Comparison of ENCODE assay signal across 7 mouse cellular contexts in genomic region chr19:53087268-53088143, GRCm38 (mm10). TPM values are rescaled to one million over a fixed set of nuclear protein-coding genes. Genes with fewer than 3 reads are reported as not detected.
DNase-seq lines count a peak whose midpoint lies in the region; ATAC-seq and TF ChIP-seq lines count a peak whose summit lies in the region.

No protein-coding gene starts in this region.

- H3K4me1 ChIP-seq in MEL (ENCODE audit: control insufficient read depth in 1 of 2, insufficient read depth in 2 of 2, low read length in 2 of 2): peaks cover 9 to 15% of the 10 kb centered on the region in 2 experiments
- H3K4me1 ChIP-seq in cortical plate, adult 2 months (ENCODE audit: control insufficient read depth, insufficient read depth, low read length): no peaks in the 10 kb centered on the region
- peaks cover 6 to 16% of the 10 kb centered on the region in 2 experiments for H3K4me1 ChIP-seq in heart, embryonic 14.5 days (ENCODE audit: control insufficient read depth in 2 of 2, insufficient read depth in 2 of 2, low read length in 2 of 2)
- peaks cover 16% of the 10 kb centered on the region for H3K4me1 ChIP-seq in midbrain, embryonic 12.5 days

- DNase-seq in MEL (ENCODE audit: low read depth, low spot score): peak; percentile 89
- DNase-seq in kidney, postnatal 25 days: peak; percentile 23 to 58
- no peak for DNase-seq in T-cell, adult 2 months (ENCODE audit: low spot score)
- DNase-seq in cerebellum, adult 9-11 months: no peak

- no peak overlapping the region; a peak in 1 of 4 replicates for H3K4me3 ChIP-seq in MEL (ENCODE audit: control insufficient read depth in 1 of 2, insufficient read depth in 1 of 2, low read depth in 2 of 2, low read length in 2 of 2)
- no peak overlapping the region for H3K4me3 ChIP-seq in cortical plate, adult 2 months (ENCODE audit: insufficient read depth, low read length)
- H3K4me3 ChIP-seq in heart, embryonic 14.5 days (ENCODE audit: control insufficient read depth in 1 of 2, insufficient read depth in 1 of 2, low read depth in 1 of 2, low read length in 2 of 2): no peak overlapping the region
- no peak overlapping the region for H3K4me3 ChIP-seq in midbrain, embryonic 12.5 days

- peaks cover 0 to 18% of the 10 kb centered on the region in 2 experiments; a peak in 2 of 4 replicates for H3K36me3 ChIP-seq in MEL (ENCODE audit: control insufficient read depth in 1 of 2, insufficient read depth in 2 of 2, low read length in 2 of 2)
- H3K36me3 ChIP-seq in heart, embryonic 14.5 days (ENCODE audit: control insufficient read depth, insufficient read depth, low read length): no peaks in the 10 kb centered on the region
- no peaks in the 10 kb centered on the region for H3K36me3 ChIP-seq in midbrain, embryonic 12.5 days

- no peaks in the 10 kb centered on the region for H3K27me3 ChIP-seq in MEL (ENCODE audit: control insufficient read depth in 1 of 2, insufficient read depth in 2 of 2, low read length in 2 of 2)
- no peaks in the 10 kb centered on the region for H3K27me3 ChIP-seq in heart, embryonic 14.5 days (ENCODE audit: control insufficient read depth, insufficient read depth, low read length)
- H3K27me3 ChIP-seq in midbrain, embryonic 12.5 days: no peaks in the 10 kb centered on the region

- TF ChIP-seq POLR2A in MEL (IDR thresholded peaks at IDR 0.05; ENCODE audit: control insufficient read depth in 1 of 2, insufficient read depth in 1 of 2, low read depth in 1 of 2, low read length in 2 of 2, poor library complexity in 1 of 2): no peak
- TF ChIP-seq POLR2A in cortical plate, adult 2 months (IDR thresholded peaks at IDR 0.05; ENCODE audit: extremely low read depth, insufficient read depth, low read length): no peak

- ATAC-seq in heart, embryonic 14.5 days (ENCODE audit: insufficient number of reproducible peaks, insufficient read depth, low FRiP score, low read depth): peak; percentile 60
- peak; percentile 69; the same call in 1 of the 2 replicates for ATAC-seq in midbrain, embryonic 12.5 days (ENCODE audit: low FRiP score, low read depth)

- H3K27ac ChIP-seq in MEL (ENCODE audit: control insufficient read depth, low read depth, low read length): peak overlapping the region; percentile 64
- peak overlapping the region; percentile 45 for H3K27ac ChIP-seq in cortical plate, adult 2 months (ENCODE audit: insufficient read depth, low read length)
- peak overlapping the region; percentile 84 to 86 for H3K27ac ChIP-seq in heart, embryonic 14.5 days (replicated peaks in 1 of 2; ENCODE audit: control insufficient read depth in 1 of 2, insufficient read depth in 1 of 2, low read depth in 2 of 2, low read length in 2 of 2)
- 0 out of 2 replicates have a peak overlapping the region, but pooled peaks have one; percentile 20 for H3K27ac ChIP-seq in midbrain, embryonic 12.5 days (replicated peaks)

- H3K4me2 ChIP-seq in heart, embryonic 14.5 days (ENCODE audit: low read length): peak overlapping the region; percentile 48
- H3K4me2 ChIP-seq in midbrain, embryonic 12.5 days (replicated peaks): peak overlapping the region; percentile 24

- no peaks in the 10 kb centered on the region for H3K79me2 ChIP-seq in MEL (ENCODE audit: control insufficient read depth, insufficient read depth, low read length, poor library complexity)

- TF ChIP-seq EP300 in MEL (IDR thresholded peaks at IDR 0.05; ENCODE audit: low read depth in 1 of 2, low read length in 2 of 2): peak; percentile 46 to 68; a peak in 3 of 4 replicates

- no peak for TF ChIP-seq CTCF in MEL (IDR thresholded peaks at IDR 0.05 in 2 of 3, conservative IDR thresholded peaks at IDR 0.05 in 1 of 3; ENCODE audit: control insufficient read depth in 1 of 3, insufficient read depth in 1 of 3, low read depth in 2 of 3, low read length in 3 of 3, poor library complexity in 1 of 3, severe bottlenecking in 1 of 3)
- no peak for TF ChIP-seq CTCF in cortical plate, adult 2 months (IDR thresholded peaks at IDR 0.05; ENCODE audit: extremely low read depth, insufficient read depth, low read length)

- H3K9me3 ChIP-seq in MEL (replicated peaks; ENCODE audit: insufficient read depth, low read length): no peaks in the 10 kb centered on the region
- no peaks in the 10 kb centered on the region for H3K9me3 ChIP-seq in heart, embryonic 14.5 days (ENCODE audit: control insufficient read depth, low read length)
- H3K9me3 ChIP-seq in midbrain, embryonic 12.5 days: 0 out of 2 replicates have a peak, but pooled peaks cover 7% of the 10 kb centered on the region

- no peak for TF ChIP-seq RAD21 in MEL (IDR thresholded peaks at IDR 0.05; ENCODE audit: low read depth, low read length)

- H3K9ac ChIP-seq in MEL (ENCODE audit: control insufficient read depth, low read depth, low read length, poor library complexity, severe bottlenecking): peak overlapping the region; percentile 56
- no peak overlapping the region for H3K9ac ChIP-seq in heart, embryonic 14.5 days (ENCODE audit: low read length)
- 0 out of 2 replicates have a peak overlapping the region, but pooled peaks have one; percentile 37 for H3K9ac ChIP-seq in midbrain, embryonic 12.5 days (replicated peaks)

- 39% methylated on average over 25 of the region's 25 CpGs for WGBS in heart, embryonic 14.5 days
- WGBS in midbrain, embryonic 12.5 days: 35% methylated on average over 25 of the region's 25 CpGs

TF ChIP-seq in MEL, 35 proteins besides CTCF, POLR2A, EP300 and RAD21:
- TF ChIP-seq HCFC1 (IDR thresholded peaks at IDR 0.05; ENCODE audit: low read depth, low read length) (no peak), GABPA (IDR thresholded peaks at IDR 0.05; ENCODE audit: low read depth, low read length) (no peak), NRF1 (IDR thresholded peaks at IDR 0.05; ENCODE audit: insufficient read depth, low read depth, low read length, poor library complexity, severe bottlenecking) (no peak), TAL1 (IDR thresholded peaks at IDR 0.05; ENCODE audit: low read length) (no peak), MYC (IDR thresholded peaks at IDR 0.05; ENCODE audit: low read depth, low read length) (no peak), RCOR1 (IDR thresholded peaks at IDR 0.05; ENCODE audit: low read depth, low read length) (peak; percentile 69; the same call in 1 of the 2 replicates), MAX (IDR thresholded peaks at IDR 0.05; ENCODE audit: low read length) (0 out of 2 replicates have a peak, but pooled peaks have one; percentile 32), ELF1 (IDR thresholded peaks at IDR 0.05; ENCODE audit: low read depth, low read length) (no peak), ZC3H11A (IDR thresholded peaks at IDR 0.05; ENCODE audit: low read depth, low read length) (no peak), ZMIZ1 (IDR thresholded peaks at IDR 0.05; ENCODE audit: low read depth, low read length) (no peak), MAZ (IDR thresholded peaks at IDR 0.05; ENCODE audit: low read depth, low read length) (no peak), NELFE (IDR thresholded peaks at IDR 0.05; ENCODE audit: low read depth, low read length) (0 out of 2 replicates have a peak, but pooled peaks have one; percentile 27), TBP (IDR thresholded peaks at IDR 0.05; ENCODE audit: low read depth, low read length) (0 out of 2 replicates have a peak, but pooled peaks have one; percentile 37), JUND (IDR thresholded peaks at IDR 0.05; ENCODE audit: low read depth, low read length) (0 out of 2 replicates have a peak, but pooled peaks have one; percentile 12), BHLHE40 (IDR thresholded peaks at IDR 0.05; ENCODE audit: borderline replicate concordance, low read depth, low read length) (no peak), CHD2 (IDR thresholded peaks at IDR 0.05; ENCODE audit: low read length) (no peak), SIN3A (IDR thresholded peaks at IDR 0.05; ENCODE audit: low read length) (peak; percentile 46), TCF12 (IDR thresholded peaks at IDR 0.05; ENCODE audit: low read depth, low read length) (peak; percentile 32), ETS1 (IDR thresholded peaks at IDR 0.05; ENCODE audit: low read depth, low read length) (no peak), USF1 (IDR thresholded peaks at IDR 0.05; ENCODE audit: low read depth, low read length) (no peak), ZKSCAN1 (IDR thresholded peaks at IDR 0.05; ENCODE audit: low read depth, low read length) (no peak), POLR2AphosphoS2 (IDR thresholded peaks at IDR 0.05; ENCODE audit: low read length) (no peak), MXI1 (IDR thresholded peaks at IDR 0.05; ENCODE audit: low read depth, low read length) (no peak), E2F4 (IDR thresholded peaks at IDR 0.05; ENCODE audit: borderline replicate concordance, low read depth, low read length) (no peak)

RNA-seq across cellular contexts. Expression of gene Xpnpep1, which starts 47.5 kb away (rescaled TPM):
- 459 and 531 TPM in 2 replicates for total RNA-seq in MEL (2012; rRNA removed)
- polyA plus RNA-seq in MEL (2012; ENCODE audit: insufficient read depth in 1 of 2, insufficient read length in 2 of 2, low read depth in 1 of 2, low replicate concordance in 2 of 2, missing spikeins in 1 of 2): 100 to 1,000 TPM; 428 to 526 TPM
- polyA plus RNA-seq in cortical plate, adult 2 months (2012; rRNA removed): 51.4 and 52.9 TPM in 2 replicates
- polyA plus RNA-seq in heart, embryonic 14.5 days (2014; fragmentation: Nextera tagmentation; extraction: Ambion mirVana): 151 and 159 TPM in 2 replicates
- 137 and 139 TPM in 2 replicates for polyA plus RNA-seq in midbrain, embryonic 12.5 days (2016; fragmentation: Nextera tagmentation; extraction: Ambion mirVana)

RNA-seq across cellular contexts. Expression of gene Add3, which starts 52.7 kb away (rescaled TPM):
- total RNA-seq in MEL (2012; rRNA removed): 14.0 and 33.0 TPM in 2 replicates
- polyA plus RNA-seq in MEL (2012; ENCODE audit: insufficient read depth in 1 of 2, insufficient read length in 2 of 2, low read depth in 1 of 2, low replicate concordance in 2 of 2, missing spikeins in 1 of 2): 10 to 100 TPM in 1 of 2 experiments, not detected in 1; 52.9 TPM
- polyA plus RNA-seq in cortical plate, adult 2 months (2012; rRNA removed): 75.3 and 76.7 TPM in 2 replicates
- 129 and 134 TPM in 2 replicates for polyA plus RNA-seq in heart, embryonic 14.5 days (2014; fragmentation: Nextera tagmentation; extraction: Ambion mirVana)
- polyA plus RNA-seq in midbrain, embryonic 12.5 days (2016; fragmentation: Nextera tagmentation; extraction: Ambion mirVana): 45.6 and 47.5 TPM in 2 replicates

Comparison
In these comparisons a context has a peak if more than half of its experiments do, and no peak if none do; other contexts are left out.
1. DNase-seq: peak in MEL (single experiment) and kidney, postnatal 25 days (2 of 2); none in T-cell, adult 2 months (single experiment) and cerebellum, adult 9-11 months (single experiment).
2. H3K27ac ChIP-seq: peak in every context shown above with its lines; median percentile 85 in heart, embryonic 14.5 days; 64 in MEL; 45 in cortical plate, adult 2 months; 20 in midbrain, embryonic 12.5 days.